Mouse (Mus musculus) adrenal gland, postnatal 10 days (tissue): ENCODE data around the gene Tctex1d2. TPM values are rescaled to one million over a fixed set of nuclear protein-coding genes. Genes with fewer than 3 reads are reported as not detected.

ENCODE experiments used
- DNase-seq: peaks from one replicate; pipeline ENCODE4 v3.0.0; 2021; ENCODE audit warnings: mixed read lengths
- long read RNA-seq, 2 experiments: library from polyadenylated mRNA; stranded (forward); transcript quantifications; one replicate each; pipeline ENCODE4 v2.0.0; 2021
- total RNA-seq, 2 experiments: library from RNA; stranded (reverse); gene quantifications; 2 replicates each; pipeline ENCODE4 v1.2.3; 2021

The Tctex1d2 gene
- total RNA-seq: 1 to 10 TPM; 5.8 to 6.0 TPM
- long read RNA-seq, experiment 1, transcript Tctex1d2-201 (5 exons, 838 nt): major isoform, 5 of 6 reads
- long read RNA-seq, experiment 1, partial matches to known transcripts: 0 of 6 reads
- long read RNA-seq, experiment 1, other reads (novel, unspliced or antisense): 1 of 6 reads
- long read RNA-seq, experiment 2, partial matches to known transcripts: 0 of 3 reads
- long read RNA-seq, experiment 2, other reads (novel, unspliced or antisense): 0 of 3 reads

DNA sequence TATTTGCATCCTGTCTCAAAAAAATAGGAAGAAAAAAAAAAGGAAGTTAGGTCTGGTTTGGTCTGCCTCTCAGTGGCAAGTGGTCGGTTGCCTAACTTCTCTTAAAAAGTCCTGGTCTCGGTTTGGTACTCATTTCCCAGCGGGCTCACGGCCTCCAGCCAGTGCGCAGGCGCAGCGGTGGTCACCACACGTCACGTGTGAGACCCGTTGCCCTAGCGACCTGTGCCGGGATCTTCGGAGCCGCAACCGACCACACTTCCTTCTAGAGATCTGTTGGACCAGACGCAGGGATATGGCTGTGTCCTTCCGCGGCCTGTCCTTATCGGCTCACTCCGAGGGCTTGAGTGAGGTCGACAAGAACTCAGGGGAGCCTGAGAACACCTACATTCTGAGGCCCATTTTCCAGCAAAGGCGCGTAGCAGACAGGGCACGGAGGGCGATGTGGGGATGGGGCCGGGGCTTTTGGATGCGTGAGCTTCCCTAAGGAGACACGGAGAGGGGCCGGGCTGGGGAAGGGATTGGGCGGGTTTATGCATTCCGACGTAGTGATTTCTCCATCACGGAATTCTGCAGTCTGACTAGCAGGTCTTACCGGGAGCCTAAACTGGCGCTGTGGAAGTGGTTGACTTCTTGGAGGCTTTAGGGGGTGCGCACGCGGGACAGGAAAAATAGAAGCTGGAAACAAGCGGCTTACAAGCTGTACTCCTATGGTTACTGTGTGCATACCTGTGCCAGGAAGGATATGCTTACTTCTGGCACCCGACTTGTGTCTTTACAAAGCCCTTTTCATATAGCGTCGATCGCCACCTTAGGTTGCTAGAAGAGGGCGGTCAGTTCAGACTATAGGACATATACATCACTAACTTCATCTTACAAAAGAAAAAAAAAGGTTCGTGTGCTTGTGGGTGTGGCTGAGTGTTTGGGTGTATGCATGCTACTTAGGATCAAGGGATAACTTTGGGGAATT lies at the start of gene Tctex1d2:
Gene Tctex1d2, plus strand, starts transcription at position 186 of the 967 bp plus-strand sequence.
- peak; percentile 96 for DNase-seq

DNA sequence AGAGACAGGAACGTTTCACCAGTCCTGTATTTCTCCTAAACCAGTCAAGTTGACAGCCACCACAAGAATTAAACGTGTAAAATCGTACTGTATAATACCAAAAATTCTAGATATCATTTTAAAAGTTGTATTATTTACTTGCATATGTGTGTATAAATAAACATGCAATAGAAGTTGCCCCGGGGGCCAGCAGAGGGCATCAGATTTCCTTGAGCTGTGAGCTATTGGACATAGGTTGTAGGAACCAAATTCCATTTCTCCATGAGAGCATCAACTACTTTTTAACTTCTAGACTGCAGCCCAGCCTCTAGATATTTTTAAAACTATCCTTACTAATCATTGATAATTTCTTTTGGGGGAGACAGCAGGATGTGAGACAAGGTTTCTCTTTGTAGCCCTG lies 48.2 kb upstream of the Tctex1d2 start:
- peak; percentile 66 for DNase-seq

DNA sequence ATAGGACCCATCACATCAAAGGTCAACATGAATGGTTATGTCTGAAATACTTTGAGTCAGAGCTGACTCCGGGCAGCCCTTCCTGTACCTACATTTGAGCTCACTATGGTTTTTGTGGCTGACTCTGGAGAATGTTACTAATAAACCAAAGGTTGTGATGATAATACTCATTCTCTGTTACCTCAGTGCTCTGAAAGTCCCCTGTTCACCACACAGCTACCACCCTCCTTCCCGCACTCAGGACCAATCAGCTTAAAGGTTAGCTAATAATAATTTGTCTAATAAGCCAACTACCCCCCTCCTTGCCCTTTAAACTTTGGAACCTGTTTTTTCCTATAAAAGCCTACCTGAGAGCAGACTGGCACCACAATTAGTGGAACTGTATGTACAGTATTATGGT lies 39.9 kb upstream of the Tctex1d2 start:
- no peak for DNase-seq

DNA sequence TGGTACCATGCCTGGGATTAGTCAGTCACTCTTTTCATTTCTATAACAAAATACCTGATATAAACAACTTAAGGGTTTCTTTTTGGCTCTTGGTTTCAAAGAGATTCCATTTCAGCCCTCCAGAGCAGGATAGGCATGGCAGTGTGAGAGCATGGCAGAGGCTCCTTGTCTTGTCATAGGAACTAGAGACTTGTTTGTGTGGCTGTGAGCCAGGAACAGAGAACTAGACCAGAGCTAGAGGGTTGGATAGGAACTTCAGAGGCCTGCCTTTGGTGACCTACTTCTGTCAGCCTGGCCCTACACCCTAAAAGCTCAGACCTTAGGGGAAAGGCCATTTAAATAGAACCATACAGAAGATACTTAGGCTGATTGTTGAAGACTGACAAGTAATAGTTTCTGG lies 36.6 kb upstream of the Tctex1d2 start:
- DNase-seq: no peak

DNA sequence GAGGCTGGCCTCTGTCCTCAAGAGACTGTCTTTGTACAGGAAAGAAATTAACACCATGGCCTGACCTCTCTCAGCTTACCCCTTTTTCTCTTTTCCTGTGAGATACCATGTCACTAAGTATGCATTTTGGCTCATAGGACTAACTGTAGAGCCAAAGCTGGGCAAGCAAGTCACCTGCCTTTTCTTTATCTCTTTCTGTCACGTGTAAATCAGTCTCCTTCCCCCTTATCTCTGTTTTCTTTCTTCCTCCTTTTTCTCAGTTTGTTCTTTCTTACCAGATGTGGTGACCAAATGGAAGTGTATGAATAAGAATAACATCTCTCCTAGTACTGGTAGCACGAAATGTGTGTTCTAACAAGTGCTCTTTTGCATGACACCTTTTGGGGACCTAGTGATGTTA lies 34.6 kb upstream of the Tctex1d2 start:
- DNase-seq: no peak

DNA sequence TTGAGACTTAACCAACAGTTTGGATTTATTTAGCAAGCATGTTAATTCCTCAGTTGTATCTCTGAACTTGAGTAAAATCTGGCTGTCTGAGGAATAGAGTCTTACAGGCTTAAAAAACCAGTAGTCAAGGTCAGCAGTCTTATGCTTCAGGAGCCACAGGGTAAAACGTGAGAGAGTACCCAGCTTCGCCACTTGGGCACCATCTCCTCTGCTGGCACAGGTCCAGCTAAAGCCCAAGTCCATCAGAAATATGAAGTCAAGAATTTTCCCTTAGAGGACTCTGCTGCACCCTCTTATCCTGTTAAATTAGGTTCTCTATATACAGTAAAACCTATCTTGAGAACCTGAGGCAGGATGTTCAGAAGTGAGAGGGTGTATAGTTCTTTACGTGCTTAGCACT lies 32.7 kb upstream of the Tctex1d2 start:
- DNase-seq: no peak

DNA sequence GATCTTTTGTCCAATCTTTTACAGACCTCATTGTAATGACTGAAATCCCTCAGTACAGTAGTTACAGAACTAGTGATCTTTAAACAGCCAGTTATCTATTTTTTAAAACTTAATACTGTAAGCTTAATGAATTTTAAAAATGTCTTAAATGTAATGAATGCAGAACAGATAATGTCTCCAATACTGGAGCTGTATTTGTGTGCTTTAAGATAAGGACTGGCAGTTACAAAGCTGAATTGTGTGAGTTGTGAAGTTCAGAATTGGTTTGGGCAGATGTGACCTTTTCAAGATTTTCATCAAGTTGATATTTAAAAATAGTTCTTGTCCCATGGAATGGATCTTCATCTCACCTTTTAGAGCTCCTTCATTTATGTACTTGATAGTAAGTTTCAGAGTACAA lies 30.5 kb upstream of the Tctex1d2 start:
- no peak for DNase-seq

DNA sequence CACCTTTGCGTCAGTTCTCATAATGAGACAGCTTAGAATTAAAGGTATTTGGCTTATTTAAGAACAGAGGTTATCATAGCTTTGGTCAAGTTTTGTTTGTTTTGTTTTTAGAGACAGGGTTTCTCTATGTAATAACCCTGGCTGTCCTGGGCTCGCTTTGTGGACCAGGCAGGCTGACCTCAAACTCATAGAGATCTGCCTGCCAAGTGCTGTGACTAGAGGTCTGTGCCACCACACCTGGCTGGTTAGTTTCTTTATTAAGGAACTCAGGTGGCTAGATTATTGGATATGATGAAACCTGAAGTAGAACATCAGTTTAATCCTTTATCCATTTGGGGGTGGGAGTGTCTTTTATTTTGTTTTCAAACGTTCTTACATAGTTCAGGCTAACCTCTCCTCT lies 29.7 kb upstream of the Tctex1d2 start:
- DNase-seq: no peak

DNA sequence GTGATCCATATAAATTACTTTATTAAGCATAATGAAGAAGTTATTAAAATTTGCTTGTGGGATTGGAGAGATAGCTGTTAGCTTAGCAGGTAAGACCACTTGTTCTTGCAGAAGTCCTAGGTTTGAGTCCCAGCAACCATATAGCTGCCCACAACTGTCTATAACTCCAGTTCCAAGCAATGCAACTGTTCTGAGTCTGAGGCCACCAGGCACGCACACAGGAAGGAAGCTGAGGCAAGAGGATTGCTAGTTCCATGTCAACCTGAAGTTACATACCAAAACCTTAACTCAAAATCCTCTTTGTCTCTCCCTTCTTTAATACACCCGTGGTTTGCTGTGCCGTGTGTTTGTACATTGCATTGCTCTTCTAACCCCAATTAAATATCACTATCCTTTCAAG lies 28.6 kb upstream of the Tctex1d2 start:
- DNase-seq: no peak

DNA sequence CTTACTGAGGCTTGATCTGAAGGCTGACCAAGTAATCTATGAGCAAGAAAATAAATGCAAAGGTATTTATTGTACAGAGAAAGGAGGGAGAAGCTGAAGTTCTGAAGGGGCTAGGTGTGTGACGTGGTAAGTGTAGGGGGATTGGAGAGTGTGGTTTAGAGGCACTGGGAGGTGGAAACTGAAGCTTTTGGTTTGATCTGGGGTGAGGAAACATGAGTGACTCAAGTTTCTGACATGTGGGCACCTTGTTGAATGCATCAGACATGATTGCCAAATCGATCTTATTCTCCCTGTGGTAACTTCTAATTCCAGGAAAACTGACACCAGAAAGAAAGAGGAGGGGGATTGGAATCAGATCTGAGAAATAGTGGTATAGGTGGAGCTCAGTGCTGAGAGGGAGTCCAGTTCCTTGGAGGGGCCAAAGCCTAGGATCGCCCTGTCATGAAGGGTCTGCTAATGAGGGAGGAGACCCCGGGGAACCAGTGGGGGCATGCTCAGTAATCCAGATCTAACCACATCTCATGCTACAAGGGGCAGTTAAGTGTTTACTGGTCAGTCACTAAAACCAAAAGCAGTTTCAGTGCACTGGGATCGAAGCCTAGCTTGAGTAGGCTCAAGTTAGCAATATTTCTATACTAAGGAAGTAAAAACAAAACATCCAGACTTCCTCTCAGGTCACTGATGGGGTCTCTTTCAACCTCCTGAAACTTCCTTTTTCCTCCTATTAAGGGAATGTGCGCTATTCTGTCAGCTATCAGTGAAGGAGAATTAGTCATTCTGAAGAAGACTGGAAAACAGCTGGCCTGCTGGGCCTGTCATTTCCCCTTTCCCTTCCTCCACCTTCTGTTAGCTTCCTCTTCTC lies 23.6 kb upstream of the Tctex1d2 start:
- DNase-seq: no peak

DNA sequence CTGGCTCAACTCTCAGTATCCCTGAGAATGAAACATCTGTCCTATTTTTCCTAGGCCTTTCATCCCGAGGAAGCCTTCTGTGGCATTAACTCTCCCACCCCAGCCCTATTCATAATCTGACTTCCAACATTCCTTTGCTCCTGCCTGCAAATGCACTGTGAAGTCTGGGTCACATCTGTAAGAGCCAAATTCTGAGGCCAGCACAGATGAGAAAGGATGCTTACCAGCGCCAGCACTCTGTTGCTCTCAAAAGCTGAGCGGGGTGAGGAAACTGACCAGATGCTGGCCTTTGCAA lies 23.0 kb upstream of the Tctex1d2 start:
- DNase-seq: no peak

DNA sequence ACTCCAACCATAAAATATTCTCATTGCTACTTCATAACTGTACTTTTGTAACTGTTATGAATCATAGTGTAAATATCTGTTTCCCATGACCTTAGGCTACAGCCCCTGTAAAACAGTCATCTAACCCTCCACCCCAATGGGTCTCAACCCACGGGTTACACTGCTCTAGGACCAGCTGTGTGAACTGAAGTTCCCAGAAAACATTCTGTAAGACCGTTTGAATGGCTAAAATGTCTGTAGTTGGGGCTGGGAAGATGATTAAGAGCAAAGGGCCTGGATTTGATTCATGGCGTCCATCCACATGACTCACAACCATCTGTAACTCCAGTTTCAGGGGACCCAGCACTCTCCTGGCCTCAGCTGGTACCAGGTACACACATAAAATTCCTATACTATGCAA lies 21.3 kb upstream of the Tctex1d2 start:
- no peak for DNase-seq

DNA sequence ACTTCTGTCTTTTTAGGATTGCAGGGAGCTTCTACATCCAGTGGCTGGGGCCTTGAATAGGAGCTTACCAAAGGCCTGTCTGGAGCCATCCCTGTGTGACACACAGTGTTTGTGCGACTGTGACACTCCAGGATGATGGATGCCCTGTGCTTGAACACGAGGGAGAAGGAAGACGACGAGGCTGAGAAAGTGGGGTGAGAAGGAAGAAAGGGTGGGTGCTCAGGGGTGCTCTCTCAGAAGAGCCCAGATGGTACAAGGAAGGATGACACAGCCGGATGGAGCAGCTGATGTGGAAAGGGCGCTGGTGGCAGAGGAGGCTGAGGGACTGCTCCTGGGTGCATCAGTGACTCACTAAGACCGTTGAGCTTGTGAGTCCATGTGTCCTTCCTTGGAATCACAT lies 19.2 kb upstream of the Tctex1d2 start, which contains the start of gene Tm4sf19:
Gene Tm4sf19, plus strand, starts transcription at position 240 of the 400 bp plus-strand sequence.
- DNase-seq: peak; percentile 13

DNA sequence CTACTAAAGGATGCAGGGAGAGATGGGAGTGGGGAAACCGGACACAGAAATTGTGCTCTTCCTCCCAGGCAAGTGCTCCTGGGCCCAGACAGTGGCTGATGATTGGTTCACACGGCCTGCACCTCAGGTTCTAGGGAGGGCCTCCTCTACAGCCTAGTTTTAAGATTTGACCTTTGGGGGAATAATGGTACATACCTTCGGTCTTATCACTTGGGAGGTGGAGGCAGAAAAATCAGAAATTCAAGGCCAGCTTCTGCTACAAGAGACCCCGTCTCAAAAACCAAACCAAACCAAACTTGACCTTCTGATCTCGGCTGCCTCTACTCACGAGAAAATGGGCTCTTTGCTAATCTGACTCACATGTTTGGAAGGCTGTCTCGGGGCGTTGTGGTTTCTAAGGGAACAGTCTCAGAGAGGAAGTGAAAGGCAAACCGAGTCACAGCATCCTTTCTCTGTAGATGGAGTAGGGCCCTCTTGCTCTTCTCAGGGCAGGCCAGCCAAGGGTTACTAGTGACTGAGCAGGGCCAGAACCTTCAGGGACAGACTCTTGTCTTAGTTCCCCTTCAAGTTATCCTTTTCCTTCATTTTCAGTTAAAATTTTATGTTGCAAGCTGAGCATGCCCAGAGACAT lies 18.1 kb upstream of the Tctex1d2 start:
- DNase-seq: no peak

DNA sequence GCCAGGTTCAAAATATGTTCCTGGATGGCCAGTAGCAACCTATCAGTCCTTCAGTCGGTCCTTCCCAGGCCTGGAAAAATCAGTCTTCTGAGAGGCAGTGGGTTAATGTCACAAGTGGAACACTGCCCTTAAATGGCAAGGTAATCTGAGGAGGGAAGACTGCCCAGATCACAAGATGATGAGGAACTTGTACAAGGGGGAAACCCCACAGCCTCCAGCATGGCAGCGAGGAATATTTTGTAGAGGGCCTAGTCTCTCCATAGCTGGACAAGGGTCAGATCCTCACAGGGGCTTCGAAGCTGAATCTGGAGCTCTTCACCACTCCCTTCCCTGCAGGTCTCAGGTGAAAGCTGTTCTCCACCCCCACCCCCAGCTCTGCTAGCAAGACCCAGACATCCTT lies 16.7 kb upstream of the Tctex1d2 start:
- no peak for DNase-seq

DNA sequence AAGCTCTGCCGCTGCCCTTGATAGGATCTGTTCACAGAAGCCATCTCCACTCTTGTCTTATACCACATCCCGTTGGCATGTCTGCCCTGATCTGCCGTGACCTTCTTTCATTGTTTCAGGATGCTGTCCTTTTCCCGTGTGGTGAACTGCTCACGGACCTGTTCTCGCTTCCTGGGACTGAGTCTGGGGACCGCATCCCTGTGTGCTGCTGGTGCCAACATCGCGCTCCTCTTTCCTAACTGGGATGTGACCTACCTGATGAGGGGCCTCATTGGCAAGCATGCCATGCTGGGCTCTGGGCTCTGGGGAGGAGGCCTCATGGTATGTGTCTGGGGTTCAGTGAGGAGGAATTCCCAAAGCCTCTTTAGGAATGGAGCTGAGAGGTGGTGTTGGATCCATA lies 13.8 kb upstream of the Tctex1d2 start:
- no peak for DNase-seq

DNA sequence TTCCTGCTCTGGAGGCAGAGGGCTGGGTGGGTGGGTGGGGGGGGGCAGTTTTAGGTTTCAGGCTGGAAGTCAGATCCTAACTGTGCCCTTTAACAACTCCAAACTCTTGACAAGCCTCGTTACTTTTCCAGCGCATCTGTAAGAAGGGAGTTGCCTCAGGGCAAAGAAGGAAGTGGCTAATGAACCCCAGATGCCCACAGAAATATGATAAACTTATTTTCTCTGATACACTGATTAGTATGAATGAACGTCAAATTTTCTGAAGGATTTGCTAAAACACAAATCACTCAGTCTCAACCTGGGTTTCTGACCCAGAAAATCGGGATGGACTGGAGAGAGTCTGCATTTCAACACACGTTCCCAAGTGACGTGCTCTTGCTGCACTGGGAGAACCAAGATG lies 12.8 kb upstream of the Tctex1d2 start:
- no peak for DNase-seq

DNA sequence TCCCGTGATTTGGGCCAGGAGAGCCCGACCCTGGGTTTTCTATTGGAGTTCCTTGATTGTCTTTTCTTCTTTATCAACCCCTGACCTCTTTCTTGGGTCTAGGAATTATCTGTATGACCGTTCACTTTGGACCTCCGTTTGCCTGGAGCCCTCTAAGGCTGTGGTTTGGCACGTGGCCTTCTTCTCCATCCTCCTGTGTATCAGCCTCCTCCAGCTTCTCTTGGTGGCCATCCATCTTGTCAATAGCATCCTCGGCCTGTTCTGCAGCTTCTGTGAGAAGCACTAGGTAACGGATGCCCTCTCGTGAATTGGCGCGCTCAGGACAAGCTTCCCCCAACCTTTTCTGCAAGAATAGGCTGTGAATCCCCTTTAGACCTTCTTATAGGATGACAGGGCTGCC lies 11.8 kb upstream of the Tctex1d2 start:
- no peak for DNase-seq

DNA sequence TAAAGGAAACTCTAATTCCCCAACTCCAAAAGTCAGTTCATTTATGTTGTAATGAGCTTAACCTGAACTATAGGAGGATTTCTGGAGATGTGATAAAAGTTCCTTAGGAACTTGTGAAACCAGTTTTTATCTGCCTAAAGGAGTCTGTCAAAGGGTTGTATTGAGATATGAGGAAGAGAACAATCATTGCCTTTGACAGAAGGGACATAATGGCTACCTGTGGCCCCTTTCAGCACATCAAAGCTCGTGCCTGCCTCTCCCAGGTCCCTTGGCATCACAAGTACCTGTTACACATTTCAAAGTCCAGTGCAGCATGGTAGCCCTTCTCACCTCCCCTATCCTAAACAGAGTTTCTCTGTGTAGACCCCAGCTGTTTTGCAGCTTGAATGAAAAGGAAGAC lies 2.0 kb upstream of the Tctex1d2 start:
- no peak for DNase-seq

DNA sequence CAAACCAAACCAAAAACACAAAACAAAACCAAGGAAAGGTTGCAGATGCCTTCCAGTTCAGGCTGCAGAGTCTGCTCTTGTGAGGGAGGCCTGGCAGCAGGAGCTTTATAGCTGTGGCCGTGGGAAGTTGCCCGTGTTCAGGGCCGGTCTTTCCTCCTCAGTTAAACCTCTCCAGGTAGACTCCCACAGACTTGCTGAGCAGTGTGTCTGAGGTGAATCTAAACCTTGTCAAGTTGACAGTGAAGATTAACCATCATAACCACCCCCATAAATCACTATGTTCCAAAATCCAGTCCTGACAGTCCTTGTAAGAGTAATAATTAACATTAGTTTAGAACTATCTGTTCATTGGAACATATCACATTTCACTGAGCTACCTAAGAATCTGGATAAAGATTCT lies 8.0 kb downstream of the Tctex1d2 start:
- DNase-seq: no peak

DNA sequence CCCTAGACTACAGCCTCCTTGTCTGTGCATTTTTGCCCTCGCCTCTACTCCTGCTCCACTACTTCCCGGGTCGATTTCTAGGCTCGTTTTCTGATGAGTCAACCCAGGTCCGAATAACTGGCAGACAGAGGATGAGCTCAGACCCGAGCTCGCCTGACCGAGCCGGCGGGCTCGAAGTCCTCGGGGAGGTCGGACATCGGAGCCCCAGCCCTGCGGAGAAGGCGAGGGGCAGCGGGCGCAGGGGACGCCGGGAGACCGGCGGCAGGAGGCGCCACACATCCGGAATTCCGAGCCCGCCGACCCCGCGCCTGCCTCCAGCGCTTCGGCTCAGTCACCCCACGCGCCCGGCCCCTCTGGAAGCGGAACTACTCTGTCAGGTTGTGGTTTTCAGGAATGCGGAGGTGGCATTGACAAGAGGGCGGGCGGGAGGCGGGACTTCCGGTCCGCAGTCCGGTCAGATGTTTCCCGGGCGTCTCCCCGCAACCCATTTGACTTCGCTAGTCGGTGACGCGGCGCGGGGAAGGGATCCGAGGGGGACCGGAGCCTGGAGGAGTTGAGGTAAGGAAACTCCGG lies 11.1 kb downstream of the Tctex1d2 start, which contains the start of gene Pcyt1a:
Gene Pcyt1a, plus strand, starts transcription at position 448 of the 573 bp plus-strand sequence.
- DNase-seq: peak; percentile 93

DNA sequence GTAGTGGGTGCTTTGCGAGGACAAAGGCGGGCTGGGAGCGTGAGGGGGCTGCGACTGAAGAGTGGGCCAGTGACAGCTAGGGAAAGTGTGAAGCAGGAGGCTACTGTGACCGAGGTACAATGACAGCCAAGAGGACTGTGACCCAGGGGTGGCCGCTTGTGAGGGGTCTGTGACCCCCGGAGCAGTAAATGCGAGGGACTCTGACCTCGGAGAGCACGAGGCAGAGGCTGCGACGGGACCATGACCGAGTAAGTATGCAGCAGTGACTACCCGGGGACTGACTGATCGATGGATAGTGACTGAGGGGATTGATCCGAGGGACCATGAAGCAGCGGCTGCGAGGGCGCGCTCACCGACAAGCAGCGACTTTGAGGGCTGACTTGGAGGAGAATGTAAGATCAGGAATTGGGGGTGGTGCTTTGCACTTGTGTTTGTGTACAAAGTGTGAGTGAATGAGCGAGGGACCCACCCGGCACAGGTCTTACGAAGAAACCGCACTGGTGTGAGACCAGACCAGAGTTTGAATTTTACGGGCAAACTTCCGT lies 11.6 kb downstream of the Tctex1d2 start:
- peak; percentile 54 for DNase-seq
